Mouse (Mus musculus): ENCODE data around the gene Plac1. TPM values are rescaled to one million over a fixed set of nuclear protein-coding genes. Genes with fewer than 3 reads are reported as not detected.

Plac1 gene
- polyA plus RNA-seq, 1 experiment from 2014 or later: 5.4 TPM

- Histone ChIP-seq H3K9me3 (ENCODE audit: control insufficient read depth, low read length) (no peaks in the 10 kb centered on the region), H3K4me3 (ENCODE audit: low read length) (no peak overlapping the region), H3K27ac (ENCODE audit: low read depth, low read length) (no peak overlapping the region), H3K36me3 (ENCODE audit: control insufficient read depth, insufficient read depth, low read length) (no peaks in the 10 kb centered on the region), H3K4me1 (ENCODE audit: control insufficient read depth, insufficient read depth, low read length) (no peaks in the 10 kb centered on the region), H3K9ac (ENCODE audit: low read depth, low read length) (no peak overlapping the region), H3K4me2 (replicated peaks; ENCODE audit: low read depth, low read length) (no peak overlapping the region), H3K27me3 (ENCODE audit: control insufficient read depth, insufficient read depth, low read length) (no peaks in the 10 kb centered on the region)
- no peak for ATAC-seq (ENCODE audit: low FRiP score, low TSS enrichment)
- 81% methylated on average over 2 of the region's 2 CpGs for WGBS
These were observed 132.8 kb downstream of the Plac1 start for GRCm38 (mm10) chrX:53107127-53107526.

DNA sequence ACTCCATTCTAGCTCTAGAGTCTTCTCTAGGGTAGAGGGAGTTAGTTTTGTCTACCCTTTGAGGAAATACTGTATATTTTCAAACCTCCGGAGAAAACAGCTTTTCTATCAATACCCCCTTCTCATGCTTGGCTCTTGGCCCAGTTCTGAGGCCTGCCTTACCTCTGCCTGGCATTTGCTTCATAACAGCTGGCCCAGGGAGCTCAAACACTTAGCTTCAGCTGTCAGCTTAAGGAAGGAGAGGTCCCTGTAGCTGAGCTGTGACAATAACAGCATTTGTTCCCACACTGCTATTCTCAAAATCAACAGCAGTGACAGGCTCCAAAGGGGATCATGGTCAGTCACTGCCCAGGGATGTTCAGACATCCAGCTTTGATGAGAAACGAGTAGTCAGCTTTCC, 138.7 kb downstream of the Plac1 start:
- 80% methylated on average over 2 of the region's 2 CpGs for WGBS
- H3K4me2 ChIP-seq (replicated peaks; ENCODE audit: low read depth, low read length): no peak overlapping the region
- no peaks in the 10 kb centered on the region for H3K27me3 ChIP-seq (ENCODE audit: control insufficient read depth, insufficient read depth, low read length)
- no peaks in the 10 kb centered on the region for H3K4me1 ChIP-seq (ENCODE audit: control insufficient read depth, insufficient read depth, low read length)
- no peak overlapping the region for H3K27ac ChIP-seq (ENCODE audit: low read depth, low read length)
- no peak for ATAC-seq (ENCODE audit: low FRiP score, low TSS enrichment)
- H3K36me3 ChIP-seq (ENCODE audit: control insufficient read depth, insufficient read depth, low read length): no peaks in the 10 kb centered on the region
- H3K4me3 ChIP-seq (ENCODE audit: low read length): no peak overlapping the region
- H3K9me3 ChIP-seq (ENCODE audit: control insufficient read depth, low read length): no peaks in the 10 kb centered on the region
- no peak overlapping the region for H3K9ac ChIP-seq (ENCODE audit: low read depth, low read length)

GRCm38 (mm10) chrX:53099951-53100350, 140.0 kb downstream of the Plac1 start:
- Histone ChIP-seq H3K4me2 (replicated peaks; ENCODE audit: low read depth, low read length) (no peak overlapping the region), H3K27me3 (ENCODE audit: control insufficient read depth, insufficient read depth, low read length) (no peaks in the 10 kb centered on the region), H3K9me3 (ENCODE audit: control insufficient read depth, low read length) (no peaks in the 10 kb centered on the region), H3K27ac (ENCODE audit: low read depth, low read length) (no peak overlapping the region), H3K36me3 (ENCODE audit: control insufficient read depth, insufficient read depth, low read length) (no peaks in the 10 kb centered on the region), H3K9ac (ENCODE audit: low read depth, low read length) (no peak overlapping the region), H3K4me1 (ENCODE audit: control insufficient read depth, insufficient read depth, low read length) (no peaks in the 10 kb centered on the region), H3K4me3 (ENCODE audit: low read length) (no peak overlapping the region)
- WGBS: 80% methylated on average over 7 of the region's 7 CpGs
- ATAC-seq (ENCODE audit: low FRiP score, low TSS enrichment): no peak

GRCm38 (mm10) chrX:53099266-53099665, 140.6 kb downstream of the Plac1 start:
- ATAC-seq (ENCODE audit: low FRiP score, low TSS enrichment): no peak
- 79% methylated on average over 3 of the region's 3 CpGs for WGBS

GRCm38 (mm10) chrX:53098293-53098692, 141.6 kb downstream of the Plac1 start:
- Histone ChIP-seq H3K4me1 (ENCODE audit: control insufficient read depth, insufficient read depth, low read length) (no peaks in the 10 kb centered on the region), H3K9ac (ENCODE audit: low read depth, low read length) (no peak overlapping the region)

More at GRCm38 (mm10) chrX:53099266-53099665, 140.6 kb downstream of the Plac1 start:
- Histone ChIP-seq H3K27ac (ENCODE audit: low read depth, low read length) (no peak overlapping the region), H3K4me3 (ENCODE audit: low read length) (no peak overlapping the region), H3K36me3 (ENCODE audit: control insufficient read depth, insufficient read depth, low read length) (no peaks in the 10 kb centered on the region), H3K4me1 (ENCODE audit: control insufficient read depth, insufficient read depth, low read length) (no peaks in the 10 kb centered on the region), H3K9me3 (ENCODE audit: control insufficient read depth, low read length) (no peaks in the 10 kb centered on the region), H3K4me2 (replicated peaks; ENCODE audit: low read depth, low read length) (no peak overlapping the region), H3K9ac (ENCODE audit: low read depth, low read length) (no peak overlapping the region), H3K27me3 (ENCODE audit: control insufficient read depth, insufficient read depth, low read length) (no peaks in the 10 kb centered on the region)

GRCm38 (mm10) chrX:53097786-53098185, 142.1 kb downstream of the Plac1 start:
- 88% methylated on average over 4 of the region's 4 CpGs for WGBS
- H3K27me3 ChIP-seq (ENCODE audit: control insufficient read depth, insufficient read depth, low read length): no peaks in the 10 kb centered on the region
- no peak for ATAC-seq (ENCODE audit: low FRiP score, low TSS enrichment)
- H3K27ac ChIP-seq (ENCODE audit: low read depth, low read length): no peak overlapping the region
- H3K36me3 ChIP-seq (ENCODE audit: control insufficient read depth, insufficient read depth, low read length): no peaks in the 10 kb centered on the region
- no peak overlapping the region for H3K4me3 ChIP-seq (ENCODE audit: low read length)
- no peak overlapping the region for H3K4me2 ChIP-seq (replicated peaks; ENCODE audit: low read depth, low read length)
- no peak overlapping the region for H3K9ac ChIP-seq (ENCODE audit: low read depth, low read length)
- H3K9me3 ChIP-seq (ENCODE audit: control insufficient read depth, low read length): no peaks in the 10 kb centered on the region
- H3K4me1 ChIP-seq (ENCODE audit: control insufficient read depth, insufficient read depth, low read length): no peaks in the 10 kb centered on the region

More at GRCm38 (mm10) chrX:53098293-53098692, 141.6 kb downstream of the Plac1 start:
- 73% methylated on average over 4 of the region's 4 CpGs for WGBS
- Histone ChIP-seq H3K27me3 (ENCODE audit: control insufficient read depth, insufficient read depth, low read length) (no peaks in the 10 kb centered on the region), H3K4me2 (replicated peaks; ENCODE audit: low read depth, low read length) (no peak overlapping the region), H3K4me3 (ENCODE audit: low read length) (no peak overlapping the region), H3K36me3 (ENCODE audit: control insufficient read depth, insufficient read depth, low read length) (no peaks in the 10 kb centered on the region), H3K9me3 (ENCODE audit: control insufficient read depth, low read length) (no peaks in the 10 kb centered on the region), H3K27ac (ENCODE audit: low read depth, low read length) (no peak overlapping the region)
- no peak for ATAC-seq (ENCODE audit: low FRiP score, low TSS enrichment)

GRCm38 (mm10) chrX:53093381-53093780, 146.5 kb downstream of the Plac1 start:
- WGBS: 36% methylated on average over 2 of the region's 2 CpGs
- no peak for ATAC-seq (ENCODE audit: low FRiP score, low TSS enrichment)

GRCm38 (mm10) chrX:53088663-53089292, 151.1 kb downstream of the Plac1 start:
- Histone ChIP-seq H3K4me2 (replicated peaks; ENCODE audit: low read depth, low read length) (no peak overlapping the region), H3K9ac (ENCODE audit: low read depth, low read length) (no peak overlapping the region), H3K4me3 (ENCODE audit: low read length) (no peak overlapping the region), H3K9me3 (ENCODE audit: control insufficient read depth, low read length) (no peaks in the 10 kb centered on the region), H3K27ac (ENCODE audit: low read depth, low read length) (no peak overlapping the region), H3K4me1 (ENCODE audit: control insufficient read depth, insufficient read depth, low read length) (no peaks in the 10 kb centered on the region), H3K27me3 (ENCODE audit: control insufficient read depth, insufficient read depth, low read length) (no peaks in the 10 kb centered on the region), H3K36me3 (ENCODE audit: control insufficient read depth, insufficient read depth, low read length) (no peaks in the 10 kb centered on the region)
- ATAC-seq (ENCODE audit: low FRiP score, low TSS enrichment): 0 out of 2 replicates have a peak, but pooled peaks have one; percentile 32
- 47% methylated on average over 5 of the region's 5 CpGs for WGBS

More at GRCm38 (mm10) chrX:53093381-53093780, 146.5 kb downstream of the Plac1 start:
- no peaks in the 10 kb centered on the region for H3K9me3 ChIP-seq (ENCODE audit: control insufficient read depth, low read length)
- H3K4me3 ChIP-seq (ENCODE audit: low read length): no peak overlapping the region
- no peaks in the 10 kb centered on the region for H3K27me3 ChIP-seq (ENCODE audit: control insufficient read depth, insufficient read depth, low read length)
- H3K9ac ChIP-seq (ENCODE audit: low read depth, low read length): no peak overlapping the region
- no peaks in the 10 kb centered on the region for H3K4me1 ChIP-seq (ENCODE audit: control insufficient read depth, insufficient read depth, low read length)
- H3K27ac ChIP-seq (ENCODE audit: low read depth, low read length): no peak overlapping the region
- H3K4me2 ChIP-seq (replicated peaks; ENCODE audit: low read depth, low read length): no peak overlapping the region
- no peaks in the 10 kb centered on the region for H3K36me3 ChIP-seq (ENCODE audit: control insufficient read depth, insufficient read depth, low read length)

GRCm38 (mm10) chrX:53087202-53087601, 152.7 kb downstream of the Plac1 start:
- Histone ChIP-seq H3K9me3 (ENCODE audit: control insufficient read depth, low read length) (no peaks in the 10 kb centered on the region), H3K27me3 (ENCODE audit: control insufficient read depth, insufficient read depth, low read length) (no peaks in the 10 kb centered on the region), H3K36me3 (ENCODE audit: control insufficient read depth, insufficient read depth, low read length) (no peaks in the 10 kb centered on the region), H3K27ac (ENCODE audit: low read depth, low read length) (no peak overlapping the region), H3K4me2 (replicated peaks; ENCODE audit: low read depth, low read length) (no peak overlapping the region), H3K9ac (ENCODE audit: low read depth, low read length) (no peak overlapping the region), H3K4me3 (ENCODE audit: low read length) (no peak overlapping the region), H3K4me1 (ENCODE audit: control insufficient read depth, insufficient read depth, low read length) (no peaks in the 10 kb centered on the region)
- 0 out of 2 replicates have a peak, but pooled peaks have one; percentile 24 for ATAC-seq (ENCODE audit: low FRiP score, low TSS enrichment)
- 43% methylated on average over 1 of the region's 1 CpGs for WGBS

All from kidney, embryonic 14.5 days (tissue).